Mouse (Mus musculus): ENCODE results near the gene Ccdc120. TPM values are rescaled to one million over a fixed set of nuclear protein-coding genes. Genes with fewer than 3 reads are reported as not detected.
"Not testable (repeated sequence)": the region's sequence is repeated elsewhere in the genome, so short reads cannot be mapped to it uniquely, and the experiment has no call there.

Gene Ccdc120
- polyA plus RNA-seq, 1 experiment from 2014 or later: 55.5 TPM

- H3K4me1 ChIP-seq (replicated peaks): peaks cover 6% of the 10 kb centered on the region
- no peaks in the 10 kb centered on the region for H3K9me3 ChIP-seq
- no peaks in the 10 kb centered on the region for H3K27me3 ChIP-seq
- H3K4me2 ChIP-seq: peak within 1 kb of the TSS; percentile 67
- 18% methylated on average over 22 of the region's 22 CpGs for WGBS
- peak within 1 kb of the TSS; percentile 92 for H3K27ac ChIP-seq
- peak within 1 kb of the TSS; percentile 70 for H3K9ac ChIP-seq
- H3K4me3 ChIP-seq: peak within 1 kb of the TSS; percentile 54
- peak; percentile 85 for ATAC-seq (ENCODE audit: low FRiP score)
- H3K36me3 ChIP-seq: peaks cover 20% of the 10 kb centered on the region
Measured at GRCm38 (mm10) chrX:7721514-7722281, 29.0 kb downstream of the Ccdc120 start, which contains the start of gene Gm45208. Gene Gm45208, plus strand, starts transcription at chrX:7722245.

- not testable (repeated sequence) for H3K9ac ChIP-seq; H3K9me3 ChIP-seq; H3K27me3 ChIP-seq; H3K27ac ChIP-seq; H3K36me3 ChIP-seq; ATAC-seq (ENCODE audit: low FRiP score); H3K4me2 ChIP-seq; H3K4me1 ChIP-seq (replicated peaks); H3K4me3 ChIP-seq
- WGBS: 47% methylated on average over 1 of the region's 1 CpGs
Measured at GRCm38 (mm10) chrX:7716058-7716457, 34.6 kb downstream of the Ccdc120 start.

DNA sequence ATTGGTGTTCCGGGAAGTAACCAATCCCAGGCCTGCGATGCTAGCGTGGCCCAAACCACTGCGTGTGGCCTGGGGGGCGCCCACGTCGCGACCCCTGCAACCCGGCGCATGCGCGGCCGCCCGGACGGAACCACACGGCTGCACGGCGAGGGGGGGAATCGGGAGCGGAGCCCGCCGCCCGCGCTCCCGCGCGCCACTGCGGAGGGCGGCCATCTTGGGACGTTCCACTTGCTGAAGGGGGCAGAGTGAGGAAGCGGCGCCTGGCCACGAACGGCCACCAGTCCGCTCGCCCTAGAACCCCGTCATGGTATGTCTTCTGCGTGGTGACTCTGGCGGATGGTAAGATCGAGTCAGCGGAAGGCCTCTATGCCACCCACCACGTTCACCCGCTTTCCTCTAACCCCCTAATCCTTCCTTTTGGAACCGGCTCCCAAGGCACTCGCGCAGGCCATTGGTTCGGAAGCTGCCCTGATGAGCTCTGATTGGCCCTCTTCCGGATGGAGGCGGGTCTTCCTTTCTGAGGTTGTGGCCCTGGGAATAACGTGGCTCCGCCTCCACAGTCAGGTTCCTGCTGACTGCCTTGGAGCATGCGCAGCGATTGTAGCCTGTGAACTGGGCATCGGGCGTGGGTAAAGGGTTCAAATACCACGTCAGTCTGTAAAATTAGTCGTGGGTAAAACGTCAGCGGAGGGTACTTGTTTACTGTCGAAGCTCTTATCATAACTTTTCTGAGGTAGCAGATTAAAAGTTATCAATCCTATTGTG lies 36.4 kb downstream of the Ccdc120 start, which contains the start of gene Wdr45:
Gene Wdr45 (plus strand): TSS at position 199 of the 765 bp plus-strand sequence.
- H3K4me1 ChIP-seq (replicated peaks); H3K36me3 ChIP-seq; H3K9me3 ChIP-seq; H3K27me3 ChIP-seq: not testable (repeated sequence)
- Histone ChIP-seq H3K9ac (peak within 1 kb of the TSS; percentile 51), H3K4me2 (peak within 1 kb of the TSS; percentile 52), H3K4me3 (peak within 1 kb of the TSS; percentile 35), H3K27ac (peak within 1 kb of the TSS; percentile 55)
- peak; percentile 97 for ATAC-seq (ENCODE audit: low FRiP score)
- WGBS: 13% methylated on average over 30 of the region's 60 CpGs

DNA sequence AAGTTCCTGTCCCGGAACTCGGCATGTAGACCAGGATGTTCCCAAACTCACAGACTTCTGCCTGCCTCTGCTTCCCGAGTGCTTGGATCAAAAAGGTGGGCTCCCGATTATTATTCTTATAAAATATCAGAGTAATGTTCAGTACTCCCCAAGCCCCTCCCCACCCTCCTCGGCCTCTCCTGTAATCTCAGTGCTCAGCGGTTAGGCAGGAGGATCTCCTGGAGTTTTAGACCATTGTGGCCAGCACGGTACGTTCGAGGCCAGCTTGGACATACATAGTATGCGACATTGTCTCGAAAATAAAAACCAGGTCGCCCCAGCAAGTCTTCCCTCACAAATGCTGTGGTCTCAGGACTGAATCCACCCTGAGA lies 37.0 kb downstream of the Ccdc120 start:
- H3K36me3 ChIP-seq; H3K4me1 ChIP-seq (replicated peaks); H3K9me3 ChIP-seq; H3K27me3 ChIP-seq: not testable (repeated sequence)
- peak overlapping the region; percentile 55 for H3K27ac ChIP-seq
- peak overlapping the region; percentile 51 for H3K9ac ChIP-seq
- 20% methylated on average over 6 of the region's 12 CpGs for WGBS
- ATAC-seq (ENCODE audit: low FRiP score): peak; percentile 2; the same call in 1 of the 2 replicates
- peak overlapping the region; percentile 52 for H3K4me2 ChIP-seq
- peak overlapping the region; percentile 35 for H3K4me3 ChIP-seq

DNA sequence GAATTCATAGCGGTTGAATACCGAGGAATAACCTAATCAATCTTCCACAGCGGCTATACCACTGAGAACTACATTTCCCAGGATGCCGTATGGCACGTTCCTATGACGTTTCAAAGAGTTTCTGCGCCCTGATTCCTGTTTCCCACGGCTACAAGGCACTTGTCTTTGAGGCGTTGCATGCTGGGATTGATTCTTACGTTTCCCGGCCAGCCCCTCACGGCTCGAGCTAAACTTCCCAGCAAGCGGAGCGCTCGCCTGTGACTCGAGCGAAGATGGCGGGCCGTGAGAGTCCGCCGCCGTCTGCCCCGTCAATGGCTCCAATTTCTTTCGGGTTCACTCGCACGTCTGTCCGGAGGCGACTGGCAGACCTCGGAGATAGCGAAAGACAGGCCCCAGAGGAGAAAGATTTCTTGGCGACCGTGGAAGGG lies 53.7 kb downstream of the Ccdc120 start, which contains the start of gene Gpkow:
Gene Gpkow (plus strand): TSS at position 178 of the 428 bp plus-strand sequence.
- Histone ChIP-seq H3K27ac (peak within 1 kb of the TSS; percentile 58), H3K27me3 (no peaks in the 10 kb centered on the region)
- peak; percentile 96 for ATAC-seq (ENCODE audit: low FRiP score)

GRCm38 (mm10) chrX:7696520-7696919 lies 54.2 kb downstream of the Ccdc120 start:
- Histone ChIP-seq H3K4me2 (peak overlapping the region; percentile 42), H3K4me3 (peak overlapping the region; percentile 9; the same call in 1 of the 2 replicates), H3K27ac (no peak overlapping the region), H3K4me1 (replicated peaks) (peaks cover 16% of the 10 kb centered on the region), H3K27me3 (no peaks in the 10 kb centered on the region), H3K36me3 (peaks cover 5% of the 10 kb centered on the region; the same call in 1 of the 2 replicates), H3K9me3 (no peaks in the 10 kb centered on the region), H3K9ac (no peak overlapping the region)
- peak; percentile 63; the same call in 1 of the 2 replicates for ATAC-seq (ENCODE audit: low FRiP score)
- WGBS: 45% methylated on average over 6 of the region's 6 CpGs

More for the DNA sequence above, 53.7 kb downstream of the Ccdc120 start, which contains the start of gene Gpkow:
- Histone ChIP-seq H3K4me3 (peak within 1 kb of the TSS; percentile 53), H3K9ac (peak within 1 kb of the TSS; percentile 68), H3K4me2 (peak within 1 kb of the TSS; percentile 60), H3K9me3 (no peaks in the 10 kb centered on the region), H3K4me1 (replicated peaks) (peaks cover 16% of the 10 kb centered on the region), H3K36me3 (peaks cover 9% of the 10 kb centered on the region)
- WGBS: 14% methylated on average over 33 of the region's 33 CpGs

- Histone ChIP-seq H3K4me3 (no peak overlapping the region), H3K27ac (no peak overlapping the region), H3K9ac (no peak overlapping the region), H3K27me3 (no peaks in the 10 kb centered on the region), H3K4me1 (replicated peaks) (peaks cover 4% of the 10 kb centered on the region), H3K36me3 (no peaks in the 10 kb centered on the region), H3K9me3 (no peaks in the 10 kb centered on the region), H3K4me2 (no peak overlapping the region)
- ATAC-seq (ENCODE audit: low FRiP score): no peak
- WGBS: 30% methylated on average over 4 of the region's 4 CpGs
Measured at GRCm38 (mm10) chrX:7692862-7693261, 57.8 kb downstream of the Ccdc120 start.

DNA sequence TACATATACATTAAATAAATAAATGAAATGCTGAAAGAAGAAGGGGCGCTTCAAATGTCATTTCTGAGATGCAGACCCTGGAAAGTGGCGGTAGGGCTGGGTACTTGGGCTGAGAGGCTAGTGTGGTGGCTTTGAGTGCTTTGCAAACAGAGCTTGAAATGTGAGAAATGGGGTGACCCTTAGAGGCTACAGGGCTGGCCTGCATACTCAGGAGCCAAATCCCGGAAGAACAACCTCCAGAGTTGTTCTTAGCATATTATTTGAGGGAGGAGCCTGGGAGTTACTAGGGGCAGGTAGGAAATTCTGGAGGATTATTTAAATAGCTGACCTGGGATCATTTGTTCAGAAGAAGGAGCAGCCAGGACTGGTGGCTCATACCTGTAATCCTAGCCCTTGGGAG lies 60.2 kb downstream of the Ccdc120 start:
- no peak overlapping the region for H3K27ac ChIP-seq
- no peak overlapping the region for H3K4me3 ChIP-seq
- no peak for ATAC-seq (ENCODE audit: low FRiP score)
- H3K4me1 ChIP-seq (replicated peaks): no peaks in the 10 kb centered on the region
- H3K27me3 ChIP-seq: no peaks in the 10 kb centered on the region
- WGBS: 73% methylated on average over 3 of the region's 3 CpGs
- no peak overlapping the region for H3K4me2 ChIP-seq
- no peaks in the 10 kb centered on the region for H3K36me3 ChIP-seq
- H3K9me3 ChIP-seq: no peaks in the 10 kb centered on the region
- H3K9ac ChIP-seq: no peak overlapping the region

GRCm38 (mm10) chrX:7688321-7688720 lies 62.4 kb downstream of the Ccdc120 start:
- no peak for ATAC-seq (ENCODE audit: low FRiP score)
- no peak overlapping the region for H3K27ac ChIP-seq
- no peaks in the 10 kb centered on the region for H3K27me3 ChIP-seq
- no peaks in the 10 kb centered on the region for H3K4me1 ChIP-seq (replicated peaks)
- H3K9me3 ChIP-seq: no peaks in the 10 kb centered on the region
- no peak overlapping the region for H3K4me3 ChIP-seq
- no peak overlapping the region for H3K9ac ChIP-seq
- H3K36me3 ChIP-seq: no peaks in the 10 kb centered on the region
- H3K4me2 ChIP-seq: no peak overlapping the region
- 97% methylated on average over 2 of the region's 2 CpGs for WGBS

Other genes with a start within 250 kb of the Ccdc120 start
- gene Foxp3, start 177.3 kb downstream of the Ccdc120 start, polyA plus RNA-seq (2015; fragmentation: Nextera tagmentation; extraction: Ambion mirVana): 0.21 TPM in 1 of 2 replicates, not detected in the other
- gene Ppp1r3f, start 176.6 kb downstream of the Ccdc120 start, polyA plus RNA-seq (2015; fragmentation: Nextera tagmentation; extraction: Ambion mirVana): 4.4 and 5.2 TPM in 2 replicates
- gene Ccdc22, start 145.4 kb downstream of the Ccdc120 start, polyA plus RNA-seq (2015; fragmentation: Nextera tagmentation; extraction: Ambion mirVana): 29.6 and 32.0 TPM in 2 replicates
- gene Cacna1f, start 143.8 kb downstream of the Ccdc120 start, polyA plus RNA-seq (2015; fragmentation: Nextera tagmentation; extraction: Ambion mirVana): 0.13 TPM in 1 of 2 replicates, not detected in the other
- gene Syp, start 112.4 kb downstream of the Ccdc120 start, polyA plus RNA-seq (2015; fragmentation: Nextera tagmentation; extraction: Ambion mirVana): 108 and 115 TPM in 2 replicates
- gene Prickle3, start 93.6 kb downstream of the Ccdc120 start, polyA plus RNA-seq (2015; fragmentation: Nextera tagmentation; extraction: Ambion mirVana): 1.4 and 1.8 TPM in 2 replicates
- 23.8 and 25.1 TPM in 2 replicates for gene Plp2, start 79.5 kb downstream of the Ccdc120 start, polyA plus RNA-seq (2015; fragmentation: Nextera tagmentation; extraction: Ambion mirVana)
- 0.09 TPM in 1 of 2 replicates, not detected in the other for gene Magix, start 69.7 kb downstream of the Ccdc120 start, polyA plus RNA-seq (2015; fragmentation: Nextera tagmentation; extraction: Ambion mirVana)
- gene Gpkow, start 53.8 kb downstream of the Ccdc120 start, polyA plus RNA-seq (2015; fragmentation: Nextera tagmentation; extraction: Ambion mirVana): 43.0 and 46.3 TPM in 2 replicates
- 32.2 and 32.4 TPM in 2 replicates for gene Wdr45, start 36.6 kb downstream of the Ccdc120 start, polyA plus RNA-seq (2015; fragmentation: Nextera tagmentation; extraction: Ambion mirVana)
- gene Gm45208, start 28.7 kb downstream of the Ccdc120 start, polyA plus RNA-seq (2015; fragmentation: Nextera tagmentation; extraction: Ambion mirVana): 0.60 TPM in 1 of 2 replicates, not detected in the other
- 113 TPM in 2 replicates for gene Praf2, start 22.5 kb downstream of the Ccdc120 start, polyA plus RNA-seq (2015; fragmentation: Nextera tagmentation; extraction: Ambion mirVana)
- 24.8 and 25.5 TPM in 2 replicates for gene Tfe3, start 11.7 kb upstream of the Ccdc120 start, polyA plus RNA-seq (2015; fragmentation: Nextera tagmentation; extraction: Ambion mirVana)
- 73.9 and 77.7 TPM in 2 replicates for gene Gripap1, start 38.9 kb upstream of the Ccdc120 start, polyA plus RNA-seq (2015; fragmentation: Nextera tagmentation; extraction: Ambion mirVana)
- 2.5 and 3.0 TPM in 2 replicates for gene Kcnd1, start 71.4 kb upstream of the Ccdc120 start, polyA plus RNA-seq (2015; fragmentation: Nextera tagmentation; extraction: Ambion mirVana)
- gene Otud5, start 90.5 kb upstream of the Ccdc120 start, polyA plus RNA-seq (2015; fragmentation: Nextera tagmentation; extraction: Ambion mirVana): 44.2 and 48.3 TPM in 2 replicates
- 16.0 and 18.7 TPM in 2 replicates for gene Pim2, start 127.4 kb upstream of the Ccdc120 start, polyA plus RNA-seq (2015; fragmentation: Nextera tagmentation; extraction: Ambion mirVana)
- gene Slc35a2, start 133.1 kb upstream of the Ccdc120 start, polyA plus RNA-seq (2015; fragmentation: Nextera tagmentation; extraction: Ambion mirVana): 40.9 and 42.3 TPM in 2 replicates
- 214 and 222 TPM in 2 replicates for gene Pqbp1, start 148.4 kb upstream of the Ccdc120 start, polyA plus RNA-seq (2015; fragmentation: Nextera tagmentation; extraction: Ambion mirVana)
- gene Timm17b, start 148.5 kb upstream of the Ccdc120 start, polyA plus RNA-seq (2015; fragmentation: Nextera tagmentation; extraction: Ambion mirVana): 159 and 162 TPM in 2 replicates
- gene Gm10491, start 156.9 kb upstream of the Ccdc120 start, polyA plus RNA-seq (2015; fragmentation: Nextera tagmentation; extraction: Ambion mirVana): not detected in 2 replicates
- gene Gm10490, start 158.6 kb upstream of the Ccdc120 start, polyA plus RNA-seq (2015; fragmentation: Nextera tagmentation; extraction: Ambion mirVana): not detected in 2 replicates
- gene Pcsk1n, start 168.9 kb upstream of the Ccdc120 start, polyA plus RNA-seq (2015; fragmentation: Nextera tagmentation; extraction: Ambion mirVana): 223 and 225 TPM in 2 replicates
- 0.16 TPM in 1 of 2 replicates, not detected in the other for gene Eras, start 177.7 kb upstream of the Ccdc120 start, polyA plus RNA-seq (2015; fragmentation: Nextera tagmentation; extraction: Ambion mirVana)
- gene Hdac6, start 197.0 kb upstream of the Ccdc120 start, polyA plus RNA-seq (2015; fragmentation: Nextera tagmentation; extraction: Ambion mirVana): 65.1 and 66.1 TPM in 2 replicates
- gene Gata1, start 227.2 kb upstream of the Ccdc120 start, polyA plus RNA-seq (2015; fragmentation: Nextera tagmentation; extraction: Ambion mirVana): 0.23 and 0.29 TPM in 2 replicates